Mouse (Mus musculus): ENCODE measurements around the gene Atg7. TPM values are rescaled to one million over a fixed set of nuclear protein-coding genes. Genes with fewer than 3 reads are reported as not detected.
"Not testable (repeated sequence)": the region's sequence is repeated elsewhere in the genome, so short reads cannot be mapped to it uniquely, and the experiment has no call there.

The Atg7 gene
- polyA plus RNA-seq, 1 experiment from 2014 or later: 21.6 TPM

DNA sequence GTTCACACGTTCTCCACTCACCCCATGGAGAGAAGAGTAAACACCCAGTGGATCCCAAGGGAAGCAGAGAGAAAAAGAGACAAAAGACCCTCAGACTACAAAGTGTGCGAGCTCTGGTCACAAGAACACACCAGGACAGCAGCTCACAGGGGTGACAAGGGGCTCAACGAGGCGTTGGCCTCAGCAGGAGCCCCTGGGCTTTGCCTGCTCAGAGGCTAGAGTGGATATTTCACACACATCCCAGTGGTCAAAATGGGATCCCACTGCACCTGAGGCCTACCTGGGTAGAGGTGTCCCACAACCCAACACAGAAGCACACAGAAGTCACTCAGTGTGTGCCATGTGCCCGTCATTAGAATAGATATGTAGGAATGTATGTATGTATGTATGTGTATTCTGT, 242.2 kb downstream of the Atg7 start:
- ATAC-seq (ENCODE audit: insufficient read depth): no peak
- Histone ChIP-seq H3K27me3 (ENCODE audit: insufficient read depth, low read length) (no peaks in the 10 kb centered on the region), H3K9me3 (ENCODE audit: low read depth, low read length) (no peaks in the 10 kb centered on the region), H3K4me1 (ENCODE audit: insufficient read depth) (peaks cover 55% of the 10 kb centered on the region), H3K9ac (no peak overlapping the region), H3K27ac (ENCODE audit: low read depth) (peak overlapping the region; percentile 97; the same call in 1 of the 2 replicates), H3K4me3 (ENCODE audit: low read depth, low read length) (no peak overlapping the region), H3K4me2 (no peak overlapping the region), H3K36me3 (ENCODE audit: insufficient read depth) (peaks cover 46% of the 10 kb centered on the region)
- WGBS: 64% methylated on average over 5 of the region's 5 CpGs
- no peak for TF ChIP-seq CTCF (IDR thresholded peaks at IDR 0.05; ENCODE audit: low read depth)
- DNase-seq: no peak

DNA sequence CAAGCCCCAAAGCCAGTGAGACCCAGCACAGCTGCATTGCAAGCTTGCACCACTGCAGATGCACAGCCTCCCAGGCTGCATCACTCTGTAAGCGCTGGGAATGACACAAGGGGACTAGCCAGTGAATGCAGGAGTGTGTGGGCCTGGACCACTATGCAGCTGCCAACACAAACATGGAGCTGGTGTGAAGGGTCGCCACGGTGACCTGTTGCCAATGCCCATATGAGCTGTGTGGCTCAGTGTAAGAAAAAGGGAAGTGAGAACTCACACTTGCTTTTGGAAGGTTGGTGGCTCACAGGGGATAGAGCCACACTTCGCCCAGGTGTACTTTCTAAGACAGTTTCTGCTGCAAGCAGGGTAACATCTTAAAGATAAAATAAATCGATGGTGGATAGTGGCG, 243.1 kb downstream of the Atg7 start:
- ATAC-seq (ENCODE audit: insufficient read depth) (no peak), DNase-seq (no peak)
- Histone ChIP-seq H3K27ac (ENCODE audit: low read depth) (peak overlapping the region; percentile 52; the same call in 1 of the 2 replicates), H3K4me2 (no peak overlapping the region), H3K4me1 (ENCODE audit: insufficient read depth) (peaks cover 59% of the 10 kb centered on the region), H3K9me3 (ENCODE audit: low read depth, low read length) (no peaks in the 10 kb centered on the region), H3K36me3 (ENCODE audit: insufficient read depth) (peaks cover 51% of the 10 kb centered on the region), H3K4me3 (ENCODE audit: low read depth, low read length) (no peak overlapping the region), H3K9ac (no peak overlapping the region), H3K27me3 (ENCODE audit: insufficient read depth, low read length) (no peaks in the 10 kb centered on the region)
- no peak for TF ChIP-seq CTCF (IDR thresholded peaks at IDR 0.05; ENCODE audit: low read depth)
- WGBS: 80% methylated on average over 6 of the region's 6 CpGs

DNA sequence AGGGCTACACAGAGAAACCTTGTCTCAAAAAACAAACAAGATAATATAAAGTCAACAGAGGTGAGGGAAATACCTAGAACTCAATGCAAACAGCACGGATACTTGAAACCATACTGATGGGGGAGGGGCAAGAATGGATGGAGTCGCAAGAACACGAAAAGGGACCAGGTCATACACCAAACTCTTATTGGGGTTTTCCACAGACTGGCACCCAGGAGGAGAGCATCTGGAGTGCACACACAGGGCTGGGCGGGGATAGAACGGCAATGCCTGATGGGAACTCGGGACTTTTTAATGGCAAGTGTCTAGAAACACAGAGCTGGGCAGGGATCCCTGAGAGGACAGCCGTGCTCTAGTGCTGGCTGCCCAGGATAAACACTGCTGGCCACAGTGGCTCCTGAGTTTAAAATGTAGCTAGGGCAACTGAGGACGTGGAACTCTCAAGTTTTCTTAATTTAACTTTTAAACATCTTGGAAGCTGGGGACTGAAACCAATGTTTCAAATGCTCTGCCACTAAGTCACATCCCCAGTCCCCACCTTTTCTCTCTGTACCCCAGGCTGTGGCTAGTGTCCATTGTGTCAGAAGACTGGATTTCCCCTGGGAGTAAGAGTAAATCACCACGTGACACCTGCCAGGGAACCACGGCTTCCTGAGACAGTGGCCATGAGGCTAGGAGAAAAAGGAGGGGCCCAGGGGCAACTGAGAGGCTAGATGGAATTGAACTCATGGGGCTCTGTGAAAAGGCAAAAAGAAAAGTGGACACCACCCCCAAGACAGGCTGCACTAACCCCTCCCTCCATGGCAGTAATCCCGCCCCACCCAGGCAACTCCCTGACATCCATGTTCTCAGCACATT, 243.8 kb downstream of the Atg7 start:
- H3K9ac ChIP-seq: no peak overlapping the region; the same call in 1 of the 2 replicates
- H3K9me3 ChIP-seq (ENCODE audit: low read depth, low read length): no peaks in the 10 kb centered on the region
- no peaks in the 10 kb centered on the region for H3K27me3 ChIP-seq (ENCODE audit: insufficient read depth, low read length)
- peaks cover 54% of the 10 kb centered on the region for H3K4me1 ChIP-seq (ENCODE audit: insufficient read depth)
- H3K4me3 ChIP-seq (ENCODE audit: low read depth, low read length): no peak overlapping the region
- no peak for TF ChIP-seq CTCF (IDR thresholded peaks at IDR 0.05; ENCODE audit: low read depth)
- WGBS: 43% methylated on average over 11 of the region's 11 CpGs
- H3K27ac ChIP-seq (ENCODE audit: low read depth): peak overlapping the region; percentile 79
- peaks cover 51% of the 10 kb centered on the region for H3K36me3 ChIP-seq (ENCODE audit: insufficient read depth)
- no peak for ATAC-seq (ENCODE audit: insufficient read depth)
- no peak overlapping the region for H3K4me2 ChIP-seq
- DNase-seq: no peak

DNA sequence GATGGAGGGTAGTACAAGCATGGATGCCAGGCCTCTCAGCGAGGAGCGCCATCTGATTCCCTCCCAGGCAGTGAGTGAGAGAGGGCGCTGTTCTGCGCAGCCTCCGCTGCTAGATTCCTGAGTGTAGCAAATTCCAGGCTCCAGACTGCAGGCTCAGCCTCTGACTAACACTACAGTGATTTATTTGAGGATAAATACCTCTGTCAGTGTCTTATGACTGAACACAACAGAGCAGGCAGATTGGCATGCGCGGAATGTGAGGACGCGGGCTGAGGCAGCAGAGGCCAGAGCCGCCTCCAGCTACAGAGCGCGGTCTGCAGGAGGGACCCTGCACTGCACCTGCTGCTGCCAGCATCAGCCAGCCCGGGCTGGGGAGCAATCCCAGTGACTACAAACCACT, 246.0 kb downstream of the Atg7 start:
- Histone ChIP-seq H3K27me3 (ENCODE audit: insufficient read depth, low read length) (no peaks in the 10 kb centered on the region), H3K4me1 (ENCODE audit: insufficient read depth) (peaks cover 62% of the 10 kb centered on the region), H3K4me2 (no peak overlapping the region), H3K9me3 (ENCODE audit: low read depth, low read length) (no peaks in the 10 kb centered on the region), H3K9ac (no peak overlapping the region), H3K4me3 (ENCODE audit: low read depth, low read length) (no peak overlapping the region), H3K36me3 (ENCODE audit: insufficient read depth) (peaks cover 45% of the 10 kb centered on the region), H3K27ac (ENCODE audit: low read depth) (peak overlapping the region; percentile 84)
- ATAC-seq (ENCODE audit: insufficient read depth) (peak; percentile 83), DNase-seq (peak; percentile 89)
- WGBS: 6% methylated on average over 13 of the region's 13 CpGs
- peak; percentile 80 for TF ChIP-seq CTCF (IDR thresholded peaks at IDR 0.05; ENCODE audit: low read depth)

DNA sequence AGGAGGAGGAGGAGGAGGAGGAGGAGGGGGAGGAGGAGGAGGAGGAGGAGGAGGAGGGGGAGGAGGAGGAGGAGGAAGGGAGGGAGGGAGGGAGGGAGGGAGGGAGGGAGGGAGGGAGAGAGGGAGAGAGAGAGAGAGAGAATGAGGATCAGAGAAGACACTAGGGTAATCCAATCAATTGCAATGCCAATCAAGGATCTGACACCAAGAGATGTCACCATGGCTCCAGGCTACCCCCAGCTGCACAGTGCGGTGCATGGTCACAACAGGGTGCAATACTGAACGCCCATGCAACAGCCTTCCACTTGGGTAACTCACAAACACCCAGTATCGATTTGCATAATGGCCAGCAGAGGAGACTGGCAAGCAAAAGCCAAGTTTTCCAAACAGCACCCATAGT, 247.1 kb downstream of the Atg7 start:
- WGBS: 51% methylated on average over 3 of the region's 3 CpGs
- not testable (repeated sequence) for DNase-seq; H3K9me3 ChIP-seq (ENCODE audit: low read depth, low read length); H3K27me3 ChIP-seq (ENCODE audit: insufficient read depth, low read length); H3K9ac ChIP-seq; ATAC-seq (ENCODE audit: insufficient read depth); H3K4me3 ChIP-seq (ENCODE audit: low read depth, low read length)
- Histone ChIP-seq H3K27ac (ENCODE audit: low read depth) (peak overlapping the region; percentile 80), H3K4me1 (ENCODE audit: insufficient read depth) (peaks cover 64% of the 10 kb centered on the region), H3K4me2 (peak overlapping the region; percentile 30; the same call in 1 of the 2 replicates), H3K36me3 (ENCODE audit: insufficient read depth) (peaks cover 38% of the 10 kb centered on the region)

DNA sequence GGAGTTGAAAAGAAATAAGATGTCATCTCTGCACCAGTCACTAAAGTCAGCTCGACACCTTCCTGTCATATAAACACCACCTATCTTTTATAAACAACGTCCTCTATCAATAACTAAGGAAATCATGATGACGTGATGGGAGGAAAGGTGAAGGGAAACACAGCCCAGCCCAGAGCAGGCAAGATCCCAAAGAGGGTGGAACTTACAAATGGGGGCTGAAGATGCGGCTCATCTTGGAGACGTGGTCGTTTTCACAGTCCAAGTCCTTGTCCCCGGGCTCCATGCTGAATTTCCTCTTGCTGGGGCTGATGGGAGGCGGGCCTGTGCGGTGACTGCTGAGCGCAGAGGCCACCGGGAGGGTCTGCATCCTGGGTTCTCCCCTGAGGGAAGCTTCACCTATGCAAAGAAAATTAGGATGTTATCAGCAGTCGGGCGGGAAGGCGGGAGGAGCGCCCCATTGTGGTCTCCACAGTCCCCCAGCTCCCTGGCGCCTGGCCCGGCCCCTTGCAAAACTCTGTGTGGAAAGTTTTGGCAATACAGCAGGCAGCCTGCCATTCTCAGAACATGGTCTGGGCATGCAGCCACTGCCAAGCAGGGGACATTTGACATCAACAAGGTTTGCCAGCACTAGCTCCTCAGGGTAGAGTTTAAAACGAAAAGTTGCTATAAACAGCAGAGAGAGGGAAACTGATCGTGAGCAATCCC, 247.7 kb downstream of the Atg7 start:
- Histone ChIP-seq H3K4me3 (ENCODE audit: low read depth, low read length) (no peak overlapping the region), H3K27me3 (ENCODE audit: insufficient read depth, low read length) (no peaks in the 10 kb centered on the region), H3K4me2 (peak overlapping the region; percentile 30), H3K9ac (peak overlapping the region; percentile 20; the same call in 1 of the 2 replicates), H3K36me3 (ENCODE audit: insufficient read depth) (peaks cover 41% of the 10 kb centered on the region), H3K27ac (ENCODE audit: low read depth) (peak overlapping the region; percentile 80), H3K9me3 (ENCODE audit: low read depth, low read length) (no peaks in the 10 kb centered on the region), H3K4me1 (ENCODE audit: insufficient read depth) (peaks cover 64% of the 10 kb centered on the region)
- WGBS: 17% methylated on average over 19 of the region's 19 CpGs
- DNase-seq (peak; percentile 90), ATAC-seq (ENCODE audit: insufficient read depth) (0 out of 2 replicates have a peak, but pooled peaks have one; percentile 16)
- TF ChIP-seq CTCF (IDR thresholded peaks at IDR 0.05; ENCODE audit: low read depth): peak; percentile 21; the same call in 1 of the 2 replicates

DNA sequence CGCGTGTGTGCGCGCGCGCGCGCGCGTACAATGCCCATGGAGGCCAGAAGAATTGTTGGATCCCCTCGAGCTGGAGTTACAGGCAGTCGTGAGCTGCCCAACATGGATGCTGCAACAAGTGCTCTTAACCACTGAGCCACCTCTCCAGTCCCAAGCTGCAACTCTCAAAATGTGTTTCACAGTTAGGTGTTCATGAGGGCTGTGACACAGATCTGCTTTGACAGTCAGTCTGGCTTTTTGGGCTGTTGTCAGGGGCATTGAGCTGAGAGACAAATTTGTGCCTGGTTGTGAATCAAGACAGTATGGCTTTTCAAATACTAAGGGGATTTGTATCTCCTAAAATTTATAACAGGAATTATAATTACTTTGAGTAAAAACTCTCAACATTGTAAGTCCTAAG, 248.4 kb downstream of the Atg7 start:
- H3K36me3 ChIP-seq (ENCODE audit: insufficient read depth): peaks cover 36% of the 10 kb centered on the region
- H3K4me3 ChIP-seq (ENCODE audit: low read depth, low read length): no peak overlapping the region
- H3K27me3 ChIP-seq (ENCODE audit: insufficient read depth, low read length): no peaks in the 10 kb centered on the region
- H3K9ac ChIP-seq: peak overlapping the region; percentile 20; the same call in 1 of the 2 replicates
- ATAC-seq (ENCODE audit: insufficient read depth) (no peak), DNase-seq (no peak)
- WGBS: 83% methylated on average over 12 of the region's 12 CpGs
- H3K9me3 ChIP-seq (ENCODE audit: low read depth, low read length): no peaks in the 10 kb centered on the region
- peak overlapping the region; percentile 80; the same call in 1 of the 2 replicates for H3K27ac ChIP-seq (ENCODE audit: low read depth)
- peaks cover 64% of the 10 kb centered on the region for H3K4me1 ChIP-seq (ENCODE audit: insufficient read depth)
- no peak for TF ChIP-seq CTCF (IDR thresholded peaks at IDR 0.05; ENCODE audit: low read depth)
- H3K4me2 ChIP-seq: peak overlapping the region; percentile 30; the same call in 1 of the 2 replicates
